ENCODE assay signal across 9 mouse cellular contexts in the genomic region with DNA sequence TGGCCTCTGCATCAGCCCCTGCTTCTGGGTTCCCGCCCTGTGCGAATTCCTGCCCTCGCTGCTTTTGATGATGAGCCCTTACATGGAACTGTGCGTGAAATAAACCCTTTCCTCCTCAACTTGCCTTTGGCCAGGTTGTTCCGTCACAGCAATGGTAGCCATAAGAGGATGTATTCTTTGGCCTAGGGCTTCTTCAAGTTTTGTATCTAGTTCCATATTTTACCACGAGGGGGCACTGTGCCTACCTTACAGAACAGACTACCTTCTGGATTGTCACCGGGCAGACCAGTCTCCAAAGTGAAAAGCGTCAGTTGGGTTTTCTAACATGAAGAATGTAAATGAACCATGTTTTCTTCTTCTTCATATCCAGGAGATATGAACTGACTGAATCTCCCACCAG. TPM values are rescaled to one million over a fixed set of nuclear protein-coding genes. Genes with fewer than 3 reads are reported as not detected.
DNase-seq lines count a peak whose midpoint lies in the region; ATAC-seq and TF ChIP-seq lines count a peak whose summit lies in the region.
"Had no signal": no experiment of that assay in that cellular context is flagged by ENCODE, and none has a peak within 500 bp of the region (broad histone marks: within the 10 kb centered on the region; RNA-seq: fewer than 3 reads in every experiment).

No protein-coding gene starts in this region.

- H3K27ac ChIP-seq in forebrain, embryonic 10.5 days: no peak overlapping the region
- H3K27ac ChIP-seq in forebrain, embryonic 12.5 days: no peak overlapping the region
- no peak overlapping the region for H3K27ac ChIP-seq in cortical plate, adult 2 months (ENCODE audit: insufficient read depth, low read length)
- H3K27ac ChIP-seq in hindbrain, embryonic 11.5 days (ENCODE audit: low read depth, low read length): no peak overlapping the region
- H3K27ac ChIP-seq: hindbrain, embryonic 15.5 days had no signal

- H3K4me1 ChIP-seq in forebrain, embryonic 10.5 days: no peaks in the 10 kb centered on the region
- no peaks in the 10 kb centered on the region for H3K4me1 ChIP-seq in forebrain, embryonic 12.5 days
- H3K4me1 ChIP-seq in E14TG2a.4 (replicated peaks; ENCODE audit: low read depth, low read length): no peaks in the 10 kb centered on the region
- no peaks in the 10 kb centered on the region for H3K4me1 ChIP-seq in cortical plate, adult 2 months (ENCODE audit: control insufficient read depth, insufficient read depth, low read length)
- H3K4me1 ChIP-seq in hindbrain, embryonic 11.5 days (replicated peaks; ENCODE audit: control insufficient read depth, insufficient read depth, low read length): no peaks in the 10 kb centered on the region
- H3K4me1 ChIP-seq: hindbrain, embryonic 15.5 days had no signal

- H3K4me3 ChIP-seq in forebrain, embryonic 10.5 days: no peak overlapping the region
- no peak overlapping the region for H3K4me3 ChIP-seq in forebrain, embryonic 12.5 days (replicated peaks)
- H3K4me3 ChIP-seq in E14TG2a.4 (replicated peaks; ENCODE audit: low read length): no peak overlapping the region
- H3K4me3 ChIP-seq in cortical plate, adult 2 months (ENCODE audit: insufficient read depth, low read length): no peak overlapping the region
- no peak overlapping the region for H3K4me3 ChIP-seq in hindbrain, embryonic 11.5 days (ENCODE audit: low read depth, low read length)
- H3K4me3 ChIP-seq: hindbrain, embryonic 15.5 days had no signal

- WGBS in forebrain, embryonic 10.5 days: 49% methylated on average over 8 of the region's 8 CpGs
- WGBS in forebrain, embryonic 12.5 days: 44% methylated on average over 8 of the region's 8 CpGs
- 46% methylated on average over 8 of the region's 8 CpGs for WGBS in hindbrain, embryonic 11.5 days

- no peak for TF ChIP-seq POLR2A in cortical plate, adult 2 months (IDR thresholded peaks at IDR 0.05; ENCODE audit: extremely low read depth, insufficient read depth, low read length)

- no peaks in the 10 kb centered on the region for H3K27me3 ChIP-seq in forebrain, embryonic 10.5 days (ENCODE audit: poor library complexity, severe bottlenecking)
- H3K27me3 ChIP-seq in forebrain, embryonic 12.5 days: no peaks in the 10 kb centered on the region
- peaks cover 7% of the 10 kb centered on the region; the same call in 1 of the 2 replicates for H3K27me3 ChIP-seq in E14TG2a.4 (ENCODE audit: insufficient read depth, low read length)
- no peaks in the 10 kb centered on the region for H3K27me3 ChIP-seq in hindbrain, embryonic 11.5 days (ENCODE audit: control insufficient read depth, insufficient read depth, low read length)
- H3K27me3 ChIP-seq: hindbrain, embryonic 15.5 days had no signal

- H3K36me3 ChIP-seq in forebrain, embryonic 10.5 days (replicated peaks): no peaks in the 10 kb centered on the region
- H3K36me3 ChIP-seq in forebrain, embryonic 12.5 days (replicated peaks): no peaks in the 10 kb centered on the region
- H3K36me3 ChIP-seq in E14TG2a.4 (ENCODE audit: insufficient read depth, low read length): no peaks in the 10 kb centered on the region
- no peaks in the 10 kb centered on the region for H3K36me3 ChIP-seq in hindbrain, embryonic 11.5 days (ENCODE audit: control insufficient read depth, insufficient read depth, low read length)
- H3K36me3 ChIP-seq: hindbrain, embryonic 15.5 days had no signal

- peak; percentile 21 for DNase-seq in forebrain, embryonic 10.5 days (ENCODE audit: extremely low spot score, low spot score)
- peak; percentile 80 for DNase-seq in hindbrain, embryonic 11.5 days (ENCODE audit: low spot score)
- DNase-seq in layer of hippocampus, adult 9-11 months: peak; percentile 45
- DNase-seq in mesoderm, embryonic 11.5 days (ENCODE audit: low read depth, low spot score): peak; percentile 68
- DNase-seq in telencephalon, adult 2 months (ENCODE audit: low read depth, low spot score): peak; percentile 44

- H3K9me3 ChIP-seq in forebrain, embryonic 10.5 days: no peaks in the 10 kb centered on the region
- no peaks in the 10 kb centered on the region for H3K9me3 ChIP-seq in forebrain, embryonic 12.5 days
- H3K9me3 ChIP-seq in E14TG2a.4 (ENCODE audit: low read length): peaks cover 19% of the 10 kb centered on the region; the same call in 1 of the 2 replicates
- H3K9me3 ChIP-seq in hindbrain, embryonic 11.5 days (ENCODE audit: control insufficient read depth, low read length): no peaks in the 10 kb centered on the region
- H3K9me3 ChIP-seq: hindbrain, embryonic 15.5 days had no signal

- no peak overlapping the region for H3K4me2 ChIP-seq in forebrain, embryonic 12.5 days
- H3K4me2 ChIP-seq in hindbrain, embryonic 11.5 days (replicated peaks; ENCODE audit: low read depth, low read length): no peak overlapping the region
- H3K4me2 ChIP-seq: hindbrain, embryonic 15.5 days had no signal

- no peak; the same call in 1 of the 2 replicates for ATAC-seq in forebrain, embryonic 12.5 days (ENCODE audit: low FRiP score)
- ATAC-seq in hindbrain, embryonic 11.5 days (ENCODE audit: low FRiP score): no peak

- TF ChIP-seq CTCF in E14TG2a.4 (conservative IDR thresholded peaks at IDR 0.05; ENCODE audit: low read length): peak; percentile 56
- TF ChIP-seq CTCF in cortical plate, adult 2 months (IDR thresholded peaks at IDR 0.05; ENCODE audit: extremely low read depth, insufficient read depth, low read length): peak; percentile 56

- no peak overlapping the region for H3K9ac ChIP-seq in forebrain, embryonic 12.5 days
- no peak overlapping the region for H3K9ac ChIP-seq in hindbrain, embryonic 11.5 days (ENCODE audit: low read depth, low read length)
- H3K9ac ChIP-seq: hindbrain, embryonic 15.5 days had no signal

RNA-seq across cellular contexts. Expression of a gene that starts 58.7 kb away (rescaled TPM):
- polyA plus RNA-seq in forebrain, embryonic 10.5 days (2016; fragmentation: Nextera tagmentation; extraction: Ambion mirVana): 1.3 and 1.7 TPM in 2 replicates
- polyA plus RNA-seq in forebrain, embryonic 12.5 days (2016; fragmentation: Nextera tagmentation; extraction: Ambion mirVana): 1.3 and 1.8 TPM in 2 replicates
- polyA plus RNA-seq in cortical plate, adult 2 months (2012; rRNA removed): 9.6 and 10.2 TPM in 2 replicates
- polyA plus RNA-seq in hindbrain, embryonic 11.5 days (2014; fragmentation: Nextera tagmentation; extraction: Ambion mirVana): 3.1 and 3.7 TPM in 2 replicates

Comparison
In these comparisons a context has a peak if more than half of its experiments do, and no peak if none do; other contexts are left out.
1. DNase-seq: peak in every context shown above with its lines; median percentile 80 in hindbrain, embryonic 11.5 days; 68 in mesoderm, embryonic 11.5 days; 45 in layer of hippocampus, adult 9-11 months; 44 in telencephalon, adult 2 months; 21 in forebrain, embryonic 10.5 days.